Comparison of ENCODE assay signal across 9 mouse cellular contexts in genomic region chr13:83984651-83985331, GRCm38 (mm10).
A peak's percentile ranks its signal among the peaks of the same experiment; 100 is the strongest.
DNase-seq lines count a peak whose midpoint lies in the region; ATAC-seq lines count a peak whose summit lies in the region.
"Had no signal": no experiment of that assay in that cellular context is flagged by ENCODE, and none has a peak within 500 bp of the region (broad histone marks: within the 10 kb centered on the region; RNA-seq: fewer than 3 reads in every experiment).

No protein-coding gene starts in this region.

- H3K9me3 ChIP-seq in forebrain, embryonic 16.5 days (ENCODE audit: control insufficient read depth, low read length) = no peaks in the 10 kb centered on the region
- H3K9me3 ChIP-seq in neural tube, embryonic 15.5 days (replicated peaks) = no peaks in the 10 kb centered on the region

- no peaks in the 10 kb centered on the region for H3K36me3 ChIP-seq in forebrain, embryonic 16.5 days (ENCODE audit: control insufficient read depth, insufficient read depth)
- H3K36me3 ChIP-seq in neural tube, embryonic 15.5 days = no peaks in the 10 kb centered on the region

- peak overlapping the region; percentile 23 for H3K4me3 ChIP-seq in forebrain, embryonic 16.5 days (replicated peaks; ENCODE audit: low read length)
- H3K4me3 ChIP-seq in neural tube, embryonic 15.5 days (replicated peaks) = peak overlapping the region; percentile 15

- H3K27me3 ChIP-seq in forebrain, embryonic 16.5 days (replicated peaks; ENCODE audit: control insufficient read depth, insufficient read depth, low read length) = no peaks in the 10 kb centered on the region
- H3K27me3 ChIP-seq in neural tube, embryonic 15.5 days (replicated peaks) = no peaks in the 10 kb centered on the region

- 7% methylated on average over 10 of the region's 10 CpGs for WGBS in forebrain, embryonic 16.5 days
- WGBS in neural tube, embryonic 15.5 days = 19% methylated on average over 10 of the region's 10 CpGs

- H3K27ac ChIP-seq in forebrain, embryonic 16.5 days (ENCODE audit: low read length) = peak overlapping the region; percentile 98
- peak overlapping the region; percentile 87 for H3K27ac ChIP-seq in neural tube, embryonic 15.5 days (replicated peaks)

- ATAC-seq in forebrain, embryonic 16.5 days = peak; percentile 90
- ATAC-seq in neural tube, embryonic 15.5 days (ENCODE audit: low FRiP score) = peak; percentile 87

- peak; percentile 36 for DNase-seq in cerebellum, adult 9-10 months
- peak; percentile 24 to 61 for DNase-seq in layer of hippocampus, postnatal 25 days (ENCODE audit: extremely low spot score in 1 of 2, low spot score in 1 of 2)
- no peak for DNase-seq in kidney, postnatal 25 days
- DNase-seq in gastrocnemius, adult 18-20 months (ENCODE audit: low spot score) = no peak
- no peak for DNase-seq in adrenal gland, postnatal 10 days
- no peak for DNase-seq in kidney, adult 11 months
- DNase-seq: gastrocnemius, postnatal 25 days had no signal

- peak overlapping the region; percentile 49 for H3K9ac ChIP-seq in forebrain, embryonic 16.5 days (replicated peaks; ENCODE audit: low read depth, low read length)
- no peak overlapping the region for H3K9ac ChIP-seq in neural tube, embryonic 15.5 days (replicated peaks)

- peaks cover 22% of the 10 kb centered on the region for H3K4me1 ChIP-seq in forebrain, embryonic 16.5 days (replicated peaks; ENCODE audit: control insufficient read depth, insufficient read depth, low read length)
- peaks cover 16% of the 10 kb centered on the region for H3K4me1 ChIP-seq in neural tube, embryonic 15.5 days

- H3K4me2 ChIP-seq in forebrain, embryonic 16.5 days (ENCODE audit: low read length) = peak overlapping the region; percentile 44
- H3K4me2 ChIP-seq in neural tube, embryonic 15.5 days = peak overlapping the region; percentile 46

Comparison
In these comparisons a context has a peak if more than half of its experiments do, and no peak if none do; other contexts are left out.
1. DNase-seq: peak in cerebellum, adult 9-10 months (single experiment) and layer of hippocampus, postnatal 25 days (2 of 2); none in kidney, postnatal 25 days (0 of 2), gastrocnemius, adult 18-20 months (single experiment), adrenal gland, postnatal 10 days (single experiment) and kidney, adult 11 months (single experiment).